Mouse (Mus musculus): ENCODE data around the gene Fam186b. TPM values are rescaled to one million over a fixed set of nuclear protein-coding genes. Genes with fewer than 3 reads are reported as not detected.
"Not testable (repeated sequence)": the region's sequence is repeated elsewhere in the genome, so short reads cannot be mapped to it uniquely, and the experiment has no call there.

The Fam186b gene
- total and polyA plus RNA-seq, 3 experiments, result 0.11 TPM; not detected in 2

- TF ChIP-seq GATA1 (IDR thresholded peaks at IDR 0.05; ENCODE audit: low read depth, low read length), result peak; percentile 73
- TF ChIP-seq MYC (IDR thresholded peaks at IDR 0.05; ENCODE audit: low read depth, low read length), result peak; percentile 84
- TF ChIP-seq MXI1 (IDR thresholded peaks at IDR 0.05; ENCODE audit: low read depth, low read length), result peak; percentile 70
- peak; percentile 95 for TF ChIP-seq KAT2A (conservative IDR thresholded peaks at IDR 0.05; ENCODE audit: low read depth, low read length)
- no peak for TF ChIP-seq POLR2AphosphoS5 (IDR thresholded peaks at IDR 0.05; ENCODE audit: borderline replicate concordance, low read depth, low read length)
- TF ChIP-seq EP300 (IDR thresholded peaks at IDR 0.05; ENCODE audit: low read depth in 1 of 2, low read length in 2 of 2), result peak in 1 of 2 experiments; percentile 45; a peak in 2 of 4 replicates
- TF ChIP-seq UBTF (IDR thresholded peaks at IDR 0.05; ENCODE audit: borderline replicate concordance, insufficient read depth, low read depth, low read length), result no peak
- peak; percentile 99 for TF ChIP-seq ELF1 (IDR thresholded peaks at IDR 0.05; ENCODE audit: low read depth, low read length)
- TF ChIP-seq NELFE (IDR thresholded peaks at IDR 0.05; ENCODE audit: low read depth, low read length), result peak; percentile 55
- TF ChIP-seq TAL1 (IDR thresholded peaks at IDR 0.05; ENCODE audit: low read length), result no peak
- TF ChIP-seq MAZ (IDR thresholded peaks at IDR 0.05; ENCODE audit: low read depth, low read length), result peak; percentile 66
- TF ChIP-seq ZC3H11A (IDR thresholded peaks at IDR 0.05; ENCODE audit: low read depth, low read length), result peak; percentile 42; the same call in 1 of the 2 replicates
- TF ChIP-seq ZKSCAN1 (IDR thresholded peaks at IDR 0.05; ENCODE audit: low read depth, low read length), result no peak
- no peak; the same call in 1 of the 2 replicates for TF ChIP-seq ZMIZ1 (IDR thresholded peaks at IDR 0.05; ENCODE audit: low read depth, low read length)
- TF ChIP-seq ETS1 (IDR thresholded peaks at IDR 0.05; ENCODE audit: low read depth, low read length), result peak; percentile 60; the same call in 1 of the 2 replicates
Measured at GRCm38 (mm10) chr15:99251626-99252380, 43.9 kb downstream of the Fam186b start, which contains the start of gene Mcrs1 (continued).

- H3K36me3 ChIP-seq (ENCODE audit: control insufficient read depth in 1 of 2, insufficient read depth in 2 of 2, low read length in 2 of 2); H3K79me2 ChIP-seq (ENCODE audit: control insufficient read depth, insufficient read depth, low read length, poor library complexity); H3K27me3 ChIP-seq (ENCODE audit: control insufficient read depth in 1 of 2, insufficient read depth in 2 of 2, low read length in 2 of 2); H3K9me3 ChIP-seq (replicated peaks; ENCODE audit: insufficient read depth, low read length): not testable (repeated sequence)
- peak; percentile 62 for DNase-seq (ENCODE audit: low read depth, low spot score)
- H3K27ac ChIP-seq (ENCODE audit: control insufficient read depth, low read depth, low read length), result peak overlapping the region; percentile 47
- H3K4me3 ChIP-seq (ENCODE audit: control insufficient read depth in 1 of 2, insufficient read depth in 1 of 2, low read depth in 2 of 2, low read length in 2 of 2), result peak overlapping the region; percentile 76 to 83
- peak overlapping the region; percentile 77 for H3K9ac ChIP-seq (ENCODE audit: control insufficient read depth, low read depth, low read length, poor library complexity, severe bottlenecking)
- peaks cover 0 to 15% of the 10 kb centered on the region in 2 experiments; a peak in 2 of 4 replicates for H3K4me1 ChIP-seq (ENCODE audit: control insufficient read depth in 1 of 2, insufficient read depth in 2 of 2, low read length in 2 of 2)
Measured at GRCm38 (mm10) chr15:99251111-99251510, 44.6 kb downstream of the Fam186b start.

GRCm38 (mm10) chr15:99249938-99250337, 45.8 kb downstream of the Fam186b start:
- H3K4me3 ChIP-seq (ENCODE audit: control insufficient read depth in 1 of 2, insufficient read depth in 1 of 2, low read depth in 2 of 2, low read length in 2 of 2), result no peak overlapping the region
- no peak overlapping the region for H3K27ac ChIP-seq (ENCODE audit: control insufficient read depth, low read depth, low read length)
- H3K9ac ChIP-seq (ENCODE audit: control insufficient read depth, low read depth, low read length, poor library complexity, severe bottlenecking), result no peak overlapping the region
- H3K27me3 ChIP-seq (ENCODE audit: control insufficient read depth in 1 of 2, insufficient read depth in 2 of 2, low read length in 2 of 2), result no peaks in the 10 kb centered on the region
- DNase-seq (ENCODE audit: low read depth, low spot score), result no peak
- H3K9me3 ChIP-seq (replicated peaks; ENCODE audit: insufficient read depth, low read length), result no peaks in the 10 kb centered on the region
- H3K36me3 ChIP-seq (ENCODE audit: control insufficient read depth in 1 of 2, insufficient read depth in 2 of 2, low read length in 2 of 2), result peaks cover 0 to 5% of the 10 kb centered on the region in 2 experiments
- peaks cover 4% of the 10 kb centered on the region; the same call in 1 of the 2 replicates for H3K79me2 ChIP-seq (ENCODE audit: control insufficient read depth, insufficient read depth, low read length, poor library complexity)
- TF ChIP-seq TAL1 (IDR thresholded peaks at IDR 0.05; ENCODE audit: low read length) (no peak), MAFK (IDR thresholded peaks at IDR 0.05; ENCODE audit: borderline replicate concordance, low read depth, low read length) (no peak), RCOR1 (IDR thresholded peaks at IDR 0.05; ENCODE audit: low read depth, low read length) (no peak), MAZ (IDR thresholded peaks at IDR 0.05; ENCODE audit: low read depth, low read length) (no peak), MYC (IDR thresholded peaks at IDR 0.05; ENCODE audit: low read depth, low read length) (no peak), MYB (IDR thresholded peaks at IDR 0.05; ENCODE audit: low read depth, low read length) (no peak), TCF12 (IDR thresholded peaks at IDR 0.05; ENCODE audit: low read depth, low read length) (no peak), ZNF384 (IDR thresholded peaks at IDR 0.05; ENCODE audit: low read depth, low read length) (no peak), ETS1 (IDR thresholded peaks at IDR 0.05; ENCODE audit: low read depth, low read length) (no peak), GATA1 (IDR thresholded peaks at IDR 0.05; ENCODE audit: low read depth, low read length) (no peak), ZMIZ1 (IDR thresholded peaks at IDR 0.05; ENCODE audit: low read depth, low read length) (no peak), CHD2 (IDR thresholded peaks at IDR 0.05; ENCODE audit: low read length) (no peak), UBTF (IDR thresholded peaks at IDR 0.05; ENCODE audit: borderline replicate concordance, insufficient read depth, low read depth, low read length) (no peak), CTCF (IDR thresholded peaks at IDR 0.05 in 2 of 3, conservative IDR thresholded peaks at IDR 0.05 in 1 of 3; ENCODE audit: control insufficient read depth in 1 of 3, insufficient read depth in 1 of 3, low read depth in 2 of 3, low read length in 3 of 3, poor library complexity in 1 of 3, severe bottlenecking in 1 of 3) (no peak), EP300 (IDR thresholded peaks at IDR 0.05; ENCODE audit: low read depth in 1 of 2, low read length in 2 of 2) (no peak), SMC3 (IDR thresholded peaks at IDR 0.05; ENCODE audit: low read depth, low read length) (no peak)
- peaks cover 0 to 15% of the 10 kb centered on the region in 2 experiments; a peak in 2 of 4 replicates for H3K4me1 ChIP-seq (ENCODE audit: control insufficient read depth in 1 of 2, insufficient read depth in 2 of 2, low read length in 2 of 2)
